Mouse (Mus musculus): ENCODE data around the gene Dock2.

DNA sequence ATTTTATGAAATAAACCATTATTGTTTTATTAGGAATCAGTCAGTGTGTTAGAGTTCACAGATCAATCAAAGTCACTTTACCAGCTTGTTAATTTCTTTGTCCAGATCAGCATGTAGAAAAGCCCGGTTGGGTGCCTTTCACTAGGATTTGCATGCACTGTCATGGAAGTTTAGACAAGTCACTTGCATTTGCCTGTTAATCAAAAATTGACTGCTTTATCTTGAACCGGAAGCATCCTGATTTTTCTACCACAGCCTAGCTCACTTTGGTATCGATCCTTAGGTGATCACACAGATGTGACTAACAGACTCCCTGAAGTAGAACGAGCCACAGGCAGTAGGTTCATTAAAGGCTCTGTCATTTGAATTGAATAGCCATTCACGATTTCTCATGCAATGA, 468.3 kb downstream of the Dock2 start:
- no peak for TF ChIP-seq EP300 (IDR thresholded peaks at IDR 0.05; ENCODE audit: low read depth)
- TF ChIP-seq CTCF (IDR thresholded peaks at IDR 0.05; ENCODE audit: low read depth) = no peak
